Mouse (Mus musculus) testis, adult 2 months (tissue): ENCODE results near the gene Ahdc1.

Source experiments
- CTCF ChIP-seq: fragments of 200-500 bp; IDR thresholded peaks from 2 replicates; pipeline ENCODE4 v1.5.1; 2012; ENCODE audit warnings: low read depth, mild to moderate bottlenecking, inconsistent platforms, low read length, moderate library complexity; ENCODE audit not compliant: control insufficient read depth, insufficient read depth, insufficient replicate concordance
- POLR2A ChIP-seq: fragments of 200-500 bp; IDR thresholded peaks from 2 replicates; pipeline ENCODE4 v1.6.1; 2012; ENCODE audit warnings: low read depth, mild to moderate bottlenecking, inconsistent platforms, low read length, moderate library complexity; ENCODE audit not compliant: control insufficient read depth

DNA sequence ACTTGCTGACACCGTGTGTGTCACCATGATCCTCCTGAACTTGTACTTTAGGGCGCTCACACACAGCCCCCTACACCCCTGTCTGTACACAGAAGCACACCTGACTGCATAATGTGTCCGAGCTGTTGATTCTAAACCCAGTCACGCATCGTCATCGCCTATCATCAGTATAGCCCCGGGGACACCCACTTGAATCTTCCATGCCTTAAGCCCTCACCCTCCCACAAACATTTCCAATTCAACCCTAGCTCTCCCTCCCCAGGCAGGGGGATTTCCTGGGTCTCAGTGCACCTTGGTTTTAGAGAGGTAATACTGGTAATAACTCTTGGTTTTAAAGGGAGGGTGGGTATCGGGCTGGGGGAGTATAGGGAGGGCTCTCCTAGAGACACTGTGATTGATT lies 37.9 kb upstream of the Ahdc1 start:
- TF ChIP-seq CTCF, result no peak
- no peak for TF ChIP-seq POLR2A
